Mouse (Mus musculus) v-Abl transformed pro-B cells (cell line): ENCODE measurements around the gene Crisp1.

ENCODE experiments used
- in situ Hi-C, 2 experiments: fragments of 400-800 bp; cut with MboI; formaldehyde crosslinking; loops; one replicate each; pipeline ENCODE4 v1.15.1; 2025; ENCODE audit not compliant: unreplicated experiment in 2 of 2

Crisp1 gene

GRCm38 (mm10) chr17:40319062-40319461, at the start of gene Crisp1:
Crisp1 (minus strand) TSS chr17:40319207.
- in situ Hi-C loops = no loop called here

GRCm38 (mm10) chr17:40342497-40343009, 23.5 kb upstream of the Crisp1 start:
- in situ Hi-C loops = no loop called here

GRCm38 (mm10) chr17:40285435-40285834, 33.6 kb downstream of the Crisp1 start:
- in situ Hi-C loops = loop anchor here (5.0 to 10.0 kb wide), 3 partner anchors 83 to 102 kb away; no protein-coding TSS in a partner anchor

GRCm38 (mm10) chr17:40275519-40275918, 43.5 kb downstream of the Crisp1 start:
- in situ Hi-C loops = loop anchor here in 1 of 2 experiments (5.0 kb wide), 1 partner anchor 68 kb away; the partner anchor contains the start of gene Pgk2

DNA sequence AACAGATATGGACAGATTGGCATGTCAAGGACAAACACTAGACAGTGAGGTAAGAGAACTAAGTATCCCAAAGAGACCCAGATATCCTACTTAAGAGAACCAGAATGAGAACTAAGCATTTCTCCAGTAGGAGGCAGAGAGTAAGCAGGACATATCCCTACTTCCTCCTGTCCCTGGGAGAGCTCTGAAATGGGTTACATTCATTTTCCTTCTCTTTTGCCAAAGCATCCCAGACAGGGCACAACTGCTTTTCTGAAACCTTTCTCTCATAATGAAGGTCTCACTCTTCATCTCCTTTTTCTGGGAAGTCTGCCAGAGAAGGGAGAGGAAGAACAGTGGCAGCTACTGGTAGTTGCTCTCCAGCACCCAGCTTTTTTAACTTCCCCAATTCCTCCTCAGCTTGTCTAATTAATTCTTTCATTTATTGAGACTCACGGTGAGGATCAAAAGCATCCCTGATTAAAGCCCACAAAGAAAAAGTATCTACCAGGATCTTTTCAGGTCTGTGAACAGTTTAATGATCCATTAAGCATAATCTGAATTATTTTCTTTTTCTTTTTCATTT, 44.0 kb downstream of the Crisp1 start:
- in situ Hi-C loops = loop anchor here in 1 of 2 experiments (5.0 kb wide), 1 partner anchor 68 kb away; the partner anchor contains the start of gene Pgk2

DNA sequence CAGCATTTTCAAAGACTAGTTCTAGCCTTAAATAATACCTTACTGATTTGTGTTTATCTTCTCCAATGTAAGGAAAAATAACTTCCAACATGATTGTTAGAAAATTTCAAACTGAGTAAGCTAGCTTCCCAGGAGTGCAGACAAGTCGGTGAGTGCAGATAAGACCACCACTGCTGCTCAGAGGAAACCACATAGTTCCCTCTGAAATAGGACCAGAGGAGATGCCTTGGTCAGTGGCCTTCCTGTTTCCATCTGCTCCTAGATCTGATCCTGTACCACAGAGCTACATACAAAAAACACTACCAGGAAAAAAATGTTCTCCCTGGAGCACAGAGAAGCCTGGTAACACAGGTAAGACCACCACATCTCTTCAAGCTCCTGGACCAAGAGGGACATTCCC, 66.5 kb downstream of the Crisp1 start:
- in situ Hi-C loops = no loop called here
